Mouse (Mus musculus): ENCODE data around the gene Upk2.

DNA sequence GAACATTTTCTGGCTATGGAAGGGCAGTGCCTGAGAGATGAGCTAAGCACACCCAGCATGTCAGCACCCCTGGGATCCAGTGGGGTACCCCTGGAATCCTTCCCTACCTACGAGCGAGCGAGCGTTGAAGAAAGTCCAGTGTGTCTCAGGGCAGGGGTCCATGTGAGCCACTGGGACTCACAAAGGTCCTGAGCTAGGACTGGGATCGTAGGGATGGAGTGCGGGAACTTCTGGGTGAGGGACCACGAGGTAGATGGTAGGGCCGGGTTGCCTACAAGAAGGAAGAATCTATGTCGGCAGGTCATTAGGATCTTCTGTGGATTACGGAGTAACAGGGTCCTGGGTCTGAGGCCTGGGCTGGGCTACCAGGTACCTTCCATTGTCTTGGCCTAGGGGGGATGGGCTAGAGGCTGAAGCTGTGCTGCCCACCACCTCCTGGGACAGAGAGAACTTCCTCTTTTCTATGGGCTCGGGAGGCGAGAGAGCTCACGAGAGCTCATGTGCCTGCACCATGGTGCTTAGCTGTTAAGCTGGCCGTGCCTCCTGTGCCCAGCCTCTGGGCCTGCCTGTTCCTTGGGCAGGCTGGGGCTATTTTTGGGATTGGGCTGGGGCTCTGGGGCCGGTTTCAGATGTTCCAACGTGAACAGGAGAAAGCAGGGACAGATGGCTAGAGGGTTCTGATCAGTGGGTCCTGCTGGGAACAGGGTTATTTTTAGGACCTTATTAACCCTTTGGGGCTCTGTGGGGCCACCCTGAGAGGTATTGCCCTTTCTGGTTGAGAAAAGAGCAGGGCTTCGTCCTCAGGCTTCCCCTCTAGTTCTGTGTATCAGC lies 38.1 kb upstream of the Upk2 start:
- TF ChIP-seq POLR2A (IDR thresholded peaks at IDR 0.05; ENCODE audit: low read depth, low read length) (no peak), POLR2AphosphoS2 (IDR thresholded peaks at IDR 0.05; ENCODE audit: low read depth, low read length) (no peak), ZNF384 (IDR thresholded peaks at IDR 0.05; ENCODE audit: low read depth, low read length) (no peak)
